ENCODE assay signal across 8 mouse cellular contexts in the genomic region with DNA sequence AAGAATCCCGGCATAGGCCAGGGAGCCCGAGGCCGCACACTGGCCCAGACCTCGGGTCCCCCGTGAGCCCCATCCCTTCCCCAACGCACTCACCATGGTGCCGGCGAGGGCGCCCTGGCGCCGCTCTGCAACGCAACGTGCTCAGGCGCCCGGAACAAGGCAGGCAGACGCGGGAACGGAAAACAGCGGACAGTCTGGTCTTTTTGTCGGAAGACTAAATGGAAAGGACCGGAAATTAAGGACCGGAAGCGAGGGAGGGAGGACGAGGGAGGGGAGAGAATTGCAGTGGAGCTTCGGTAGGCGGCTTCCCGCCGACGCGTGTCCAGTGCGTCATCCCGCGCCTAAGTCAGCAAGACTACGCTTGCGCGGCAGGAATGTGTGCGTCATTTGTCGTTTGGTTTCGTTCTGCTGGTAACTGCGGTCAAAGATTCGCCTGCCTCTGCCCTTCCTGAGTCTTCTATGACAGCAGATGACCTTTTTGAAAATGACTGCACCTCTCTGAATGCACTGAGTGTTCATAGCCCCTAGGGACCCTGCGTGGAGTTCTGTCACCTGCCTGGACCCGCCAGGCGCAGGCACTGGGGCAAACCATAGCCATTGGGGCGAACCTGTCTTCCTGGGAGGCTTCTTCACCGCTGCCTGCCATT. TPM values are rescaled to one million over a fixed set of nuclear protein-coding genes. Genes with fewer than 3 reads are reported as not detected.
A peak's percentile ranks its signal among the peaks of the same experiment; 100 is the strongest.
DNase-seq lines count a peak whose midpoint lies in the region; ATAC-seq and TF ChIP-seq lines count a peak whose summit lies in the region.

TSS of gene Isy1 (minus strand) at position 248 of the 647 bp plus-strand sequence.

- H3K27me3 ChIP-seq in G1E (ENCODE audit: insufficient read depth, low read length) = no peaks in the 10 kb centered on the region
- H3K27me3 ChIP-seq in forebrain, embryonic 16.5 days (replicated peaks; ENCODE audit: control insufficient read depth, insufficient read depth, low read length) = no peaks in the 10 kb centered on the region
- no peaks in the 10 kb centered on the region for H3K27me3 ChIP-seq in lung, embryonic 14.5 days (ENCODE audit: insufficient read depth, low read length)
- H3K27me3 ChIP-seq in thymus, adult 2 months (ENCODE audit: control insufficient read depth, insufficient read depth, low read length) = no peaks in the 10 kb centered on the region

- intact Hi-C loops in heart, postnatal 36 days (cut with DNase I) = loop anchor here (1.0 to 5.0 kb wide), 4 partner anchors 12 to 76 kb away; partner anchors contain the start of gene Copg1

- ATAC-seq in G1E (ENCODE audit: extremely low read depth, insufficient number of reproducible peaks, low FRiP score, poor library complexity, severe bottlenecking) = peak; percentile 94
- peak; percentile 98 for ATAC-seq in forebrain, embryonic 16.5 days
- ATAC-seq in lung, embryonic 14.5 days (ENCODE audit: insufficient read depth) = peak; percentile 96

- no peaks in the 10 kb centered on the region for H3K9me3 ChIP-seq in G1E (replicated peaks)
- H3K9me3 ChIP-seq in forebrain, embryonic 16.5 days (ENCODE audit: control insufficient read depth, low read length) = no peaks in the 10 kb centered on the region
- H3K9me3 ChIP-seq in lung, embryonic 14.5 days (ENCODE audit: low read depth, low read length) = no peaks in the 10 kb centered on the region

- H3K36me3 ChIP-seq in G1E (replicated peaks) = peaks cover 69% of the 10 kb centered on the region
- peaks cover 19% of the 10 kb centered on the region for H3K36me3 ChIP-seq in forebrain, embryonic 16.5 days (ENCODE audit: control insufficient read depth, insufficient read depth)
- peaks cover 33% of the 10 kb centered on the region for H3K36me3 ChIP-seq in lung, embryonic 14.5 days (ENCODE audit: insufficient read depth)
- H3K36me3 ChIP-seq in thymus, adult 2 months (ENCODE audit: control insufficient read depth, insufficient read depth, low read length) = peaks cover 25% of the 10 kb centered on the region

- H3K4me1 ChIP-seq in G1E (ENCODE audit: insufficient read depth, low read depth, low read length) = peaks cover 39% of the 10 kb centered on the region
- peaks cover 18% of the 10 kb centered on the region for H3K4me1 ChIP-seq in forebrain, embryonic 16.5 days (replicated peaks; ENCODE audit: control insufficient read depth, insufficient read depth, low read length)
- no peaks in the 10 kb centered on the region for H3K4me1 ChIP-seq in lung, embryonic 14.5 days (ENCODE audit: insufficient read depth)
- H3K4me1 ChIP-seq in olfactory bulb, adult 2 months (ENCODE audit: control insufficient read depth, insufficient read depth, low read length) = no peaks in the 10 kb centered on the region
- peaks cover 2% of the 10 kb centered on the region; the same call in 1 of the 2 replicates for H3K4me1 ChIP-seq in thymus, adult 2 months (replicated peaks; ENCODE audit: control insufficient read depth, insufficient read depth, low read length)

- H3K9ac ChIP-seq in forebrain, embryonic 16.5 days (replicated peaks; ENCODE audit: low read depth, low read length) = peak within 1 kb of the TSS; percentile 74
- peak within 1 kb of the TSS; percentile 82 for H3K9ac ChIP-seq in lung, embryonic 14.5 days

- under 1% methylated on average over 46 of the region's 46 CpGs for WGBS in forebrain, embryonic 16.5 days
- WGBS in lung, embryonic 14.5 days = under 1% methylated on average over 46 of the region's 46 CpGs
- WGBS in olfactory bulb, adult 2 months = under 1% methylated on average over 46 of the region's 46 CpGs
- WGBS in thymus, adult 2 months = under 1% methylated on average over 46 of the region's 46 CpGs

- H3K4me3 ChIP-seq in G1E (ENCODE audit: low read depth, low read length) = peak within 1 kb of the TSS; percentile 75
- H3K4me3 ChIP-seq in forebrain, embryonic 16.5 days (replicated peaks; ENCODE audit: low read length) = peak within 1 kb of the TSS; percentile 50
- H3K4me3 ChIP-seq in layer of hippocampus, adult 2 months = peak within 1 kb of the TSS; percentile 82
- H3K4me3 ChIP-seq in lung, embryonic 14.5 days (ENCODE audit: low read depth, low read length) = peak within 1 kb of the TSS; percentile 80
- H3K4me3 ChIP-seq in olfactory bulb, adult 2 months (ENCODE audit: insufficient read depth, low read depth, low read length) = peak within 1 kb of the TSS; percentile 71
- H3K4me3 ChIP-seq in thymus, adult 2 months (ENCODE audit: control insufficient read depth, insufficient read depth, low read length) = peak within 1 kb of the TSS; percentile 78

- TF ChIP-seq CTCF in G1E (IDR thresholded peaks at IDR 0.05; ENCODE audit: low read depth, low read length) = no peak
- peak; percentile 36 for TF ChIP-seq CTCF in layer of hippocampus, adult 2 months (conservative IDR thresholded peaks at IDR 0.05)
- TF ChIP-seq CTCF in lung, embryonic 14.5 days (IDR thresholded peaks at IDR 0.05; ENCODE audit: low read depth) = no peak
- no peak for TF ChIP-seq CTCF in olfactory bulb, adult 2 months (IDR thresholded peaks at IDR 0.05; ENCODE audit: insufficient read depth, low read depth, low read length)
- 0 out of 2 replicates have a peak, but pooled peaks have one; percentile 19 for TF ChIP-seq CTCF in thymus, adult 2 months (IDR thresholded peaks at IDR 0.05; ENCODE audit: borderline replicate concordance, control insufficient read depth, extremely low read depth, insufficient read depth, low read length, poor library complexity)

- peak within 1 kb of the TSS; percentile 94 for H3K27ac ChIP-seq in forebrain, embryonic 16.5 days (ENCODE audit: low read length)
- peak within 1 kb of the TSS; percentile 98 for H3K27ac ChIP-seq in layer of hippocampus, adult 2 months
- H3K27ac ChIP-seq in lung, embryonic 14.5 days (ENCODE audit: low read depth) = peak within 1 kb of the TSS; percentile 95
- peak within 1 kb of the TSS; percentile 100 for H3K27ac ChIP-seq in olfactory bulb, adult 2 months (ENCODE audit: insufficient read depth, low read depth, low read length)
- peak within 1 kb of the TSS; percentile 86 for H3K27ac ChIP-seq in thymus, adult 2 months (ENCODE audit: control insufficient read depth, insufficient read depth, low read length)

- DNase-seq in G1E (ENCODE audit: low spot score) = peak; percentile 76
- DNase-seq in cerebellum, adult 18-20 months = peak; percentile 95 to 97
- peak; percentile 90 to 92 for DNase-seq in heart, postnatal 36 days
- peak; percentile 96 to 97 for DNase-seq in layer of hippocampus, adult 2 months (ENCODE audit: low spot score in 2 of 2)
- DNase-seq in lung, embryonic 14.5 days = peak; percentile 98
- DNase-seq in thymus, adult 2 months = peak; percentile 84

- peak; percentile 78 for TF ChIP-seq POLR2A in olfactory bulb, adult 2 months (IDR thresholded peaks at IDR 0.05; ENCODE audit: insufficient read depth, low read depth, low read length)
- TF ChIP-seq POLR2A in thymus, adult 2 months (IDR thresholded peaks at IDR 0.05; ENCODE audit: control insufficient read depth, extremely low read depth, insufficient read depth, low read length, poor library complexity) = peak; percentile 47; the same call in 1 of the 2 replicates

- H3K4me2 ChIP-seq in forebrain, embryonic 16.5 days (ENCODE audit: low read length) = peak within 1 kb of the TSS; percentile 89
- peak within 1 kb of the TSS; percentile 89 for H3K4me2 ChIP-seq in lung, embryonic 14.5 days

RNA-seq across cellular contexts. Expression of gene Isy1, which starts in this region (rescaled TPM):
- total RNA-seq in G1E (2014; fragmentation: Nextera tagmentation) (46.7 and 53.5 TPM in 2 replicates), G1E (2017) (62.5 and 65.2 TPM in 2 replicates)
- polyA plus RNA-seq in G1E (2012) = 46.2 and 54.9 TPM in 2 replicates
- 28.2 and 30.2 TPM in 2 replicates for polyA plus RNA-seq in forebrain, embryonic 16.5 days (2015; fragmentation: Nextera tagmentation; extraction: Ambion mirVana)
- 10 to 100 TPM; 18.7 to 18.9 TPM for total RNA-seq in heart, postnatal 36 days (2021)
- total RNA-seq in layer of hippocampus, adult 2 months (2021) = 10 to 100 TPM; 25.1 to 29.3 TPM
- 50.8 and 52.9 TPM in 2 replicates for polyA plus RNA-seq in lung, embryonic 14.5 days (2014; fragmentation: Nextera tagmentation; extraction: Ambion mirVana)
- polyA plus RNA-seq in olfactory bulb, adult 2 months (2012; ENCODE audit: insufficient read depth, insufficient read length, low replicate concordance, missing spikeins) = 368 TPM in 1 of 2 replicates, not detected in the other
- 50.7 and 51.1 TPM in 2 replicates for polyA plus RNA-seq in thymus, adult 2 months (2012; rRNA removed)

Comparison
In these comparisons a context has a peak if more than half of its experiments do, and no peak if none do; other contexts are left out.
1. Peak in every context shown above with its lines: DNase-seq, ATAC-seq, H3K4me3 ChIP-seq and H3K27ac ChIP-seq.
2. CTCF ChIP-seq: peak in layer of hippocampus, adult 2 months (single experiment) and thymus, adult 2 months (single experiment); none in G1E (single experiment), lung, embryonic 14.5 days (single experiment) and olfactory bulb, adult 2 months (single experiment).